Mouse (Mus musculus): ENCODE data around the gene Pon3.

Pon3 gene

DNA sequence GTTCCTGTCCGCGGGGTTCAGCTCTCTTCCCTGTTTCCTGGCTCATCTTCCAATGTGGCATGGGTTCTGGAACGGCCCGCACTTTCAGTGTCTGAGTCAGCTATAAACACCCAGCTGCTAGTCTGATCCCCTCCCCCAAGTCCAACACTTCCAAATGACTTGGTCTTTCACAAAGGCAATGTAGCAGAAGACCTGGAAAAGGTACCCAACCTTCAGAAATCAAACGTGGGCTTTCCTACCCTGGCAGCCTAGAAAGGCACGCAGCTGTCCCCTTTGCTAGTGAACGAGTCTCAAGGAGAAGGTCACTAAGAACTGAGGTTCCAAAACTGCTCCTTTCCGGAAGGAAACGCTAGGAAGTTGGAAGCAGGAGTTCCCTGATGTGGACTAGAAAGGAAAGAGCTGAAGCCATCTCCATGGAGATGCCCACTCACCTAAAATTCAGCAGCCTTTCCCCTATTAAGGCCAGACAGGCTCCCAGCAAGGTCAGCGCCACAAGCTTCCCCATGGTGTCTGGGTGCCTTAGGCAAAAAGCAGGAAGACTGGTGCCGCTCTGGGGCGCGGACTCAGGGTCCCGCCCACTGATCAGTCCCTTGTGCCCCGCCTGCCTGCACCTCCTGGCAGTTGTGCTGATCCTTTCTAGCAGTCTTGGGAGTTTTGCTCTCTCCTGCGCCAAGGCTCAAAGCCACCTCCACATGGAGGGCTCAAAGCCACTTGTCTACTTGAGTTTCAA, at the start of gene Pon3:
Gene Pon3 (minus strand): TSS at position 565 of the 730 bp plus-strand sequence.
- CTCF ChIA-PET = no interaction called here

DNA sequence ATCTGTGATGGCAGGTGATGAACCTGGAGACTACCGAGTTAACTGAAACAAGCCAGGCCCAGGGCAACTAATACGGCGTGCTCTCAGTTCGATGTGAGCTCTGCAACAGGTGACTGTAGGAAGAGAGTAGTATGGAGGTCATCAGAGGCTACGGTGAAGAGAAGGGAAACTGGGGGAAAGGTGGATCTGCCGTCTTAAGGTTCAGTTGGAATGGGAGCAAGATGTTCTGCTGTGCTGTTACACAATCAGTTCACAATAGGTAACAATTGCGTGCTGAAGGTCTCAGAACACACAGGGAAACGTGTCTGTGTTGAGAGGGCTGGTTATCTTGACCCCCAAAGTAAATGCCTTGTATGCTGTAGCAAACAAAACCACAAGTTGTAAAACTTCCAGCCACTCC, 48.9 kb upstream of the Pon3 start:
- CTCF ChIA-PET = interaction anchor here (0.7 kb wide), 1 partner anchor 88 kb away, joined by 3 read pairs; no protein-coding TSS in a partner anchor

DNA sequence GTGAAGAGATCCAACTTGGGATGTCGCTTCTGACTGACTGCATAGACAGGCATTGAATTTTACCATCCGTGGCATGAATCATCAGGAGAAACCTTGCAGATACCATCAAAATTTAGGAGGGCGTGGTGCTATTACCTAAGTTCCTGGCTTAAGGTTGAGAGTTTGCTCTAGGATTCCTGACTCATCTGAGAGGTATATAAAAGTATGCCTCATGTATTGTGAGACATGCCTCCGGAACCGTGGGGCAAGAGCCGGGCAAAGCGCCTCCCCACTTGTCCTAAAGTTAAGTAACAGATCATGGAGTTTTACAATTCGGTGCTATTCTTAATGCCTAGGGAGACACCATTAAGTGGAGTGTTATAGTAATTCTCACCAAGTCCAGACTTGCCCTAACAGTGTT, 44.5 kb upstream of the Pon3 start:
- CTCF ChIA-PET = no interaction called here

DNA sequence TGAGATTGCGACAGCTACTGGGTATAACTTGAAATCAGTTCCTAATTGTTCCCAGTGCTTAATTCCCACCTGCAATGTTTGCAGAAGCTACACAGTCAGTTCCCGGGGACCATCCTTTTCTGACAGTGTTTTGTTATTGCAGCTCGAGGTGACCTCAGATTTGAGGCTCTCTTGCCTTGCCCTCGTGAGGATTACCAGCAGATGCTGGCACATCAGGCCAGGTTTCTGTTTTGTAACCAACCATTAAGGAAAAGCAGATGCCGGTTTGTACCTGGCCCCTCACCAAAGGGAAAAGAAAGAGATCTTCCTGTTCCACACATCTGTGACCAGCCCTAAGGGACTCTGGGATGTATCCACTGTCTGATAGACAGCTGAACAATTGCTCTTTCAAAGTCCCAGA, 43.5 kb upstream of the Pon3 start:
- CTCF ChIA-PET = interaction anchor here (1.1 kb wide), 1 partner anchor 53 kb away, joined by 5 read pairs; no protein-coding TSS in a partner anchor

DNA sequence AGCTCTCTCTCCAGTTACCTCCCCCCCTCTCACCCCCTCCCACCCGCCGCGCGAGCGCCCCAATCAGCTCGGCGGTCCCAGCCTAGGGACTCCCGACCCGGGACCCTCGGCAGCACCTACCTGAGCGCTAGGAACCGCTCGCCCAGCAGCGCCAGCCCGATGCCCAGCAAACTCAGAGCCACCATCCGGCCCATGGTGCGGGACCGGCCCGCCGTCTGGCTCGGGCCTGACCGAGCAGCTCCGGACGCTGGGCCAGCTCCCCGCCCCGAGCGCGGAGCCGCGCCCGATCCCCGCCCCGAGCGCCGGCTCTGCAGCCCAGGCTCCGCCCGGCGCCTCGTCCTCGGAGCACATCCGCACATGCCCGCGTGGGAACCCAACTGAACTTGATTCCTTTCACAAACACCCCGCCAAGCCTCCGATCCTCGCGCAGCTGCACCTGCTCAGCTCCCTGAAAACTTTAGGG, 42.0 kb upstream of the Pon3 start, which contains the start of gene Pon2:
Gene Pon2 (minus strand): TSS at position 364 of the 463 bp plus-strand sequence.
- CTCF ChIA-PET = interaction anchor here (1.1 kb wide), 1 partner anchor 54 kb away, joined by 5 read pairs; no protein-coding TSS in a partner anchor

DNA sequence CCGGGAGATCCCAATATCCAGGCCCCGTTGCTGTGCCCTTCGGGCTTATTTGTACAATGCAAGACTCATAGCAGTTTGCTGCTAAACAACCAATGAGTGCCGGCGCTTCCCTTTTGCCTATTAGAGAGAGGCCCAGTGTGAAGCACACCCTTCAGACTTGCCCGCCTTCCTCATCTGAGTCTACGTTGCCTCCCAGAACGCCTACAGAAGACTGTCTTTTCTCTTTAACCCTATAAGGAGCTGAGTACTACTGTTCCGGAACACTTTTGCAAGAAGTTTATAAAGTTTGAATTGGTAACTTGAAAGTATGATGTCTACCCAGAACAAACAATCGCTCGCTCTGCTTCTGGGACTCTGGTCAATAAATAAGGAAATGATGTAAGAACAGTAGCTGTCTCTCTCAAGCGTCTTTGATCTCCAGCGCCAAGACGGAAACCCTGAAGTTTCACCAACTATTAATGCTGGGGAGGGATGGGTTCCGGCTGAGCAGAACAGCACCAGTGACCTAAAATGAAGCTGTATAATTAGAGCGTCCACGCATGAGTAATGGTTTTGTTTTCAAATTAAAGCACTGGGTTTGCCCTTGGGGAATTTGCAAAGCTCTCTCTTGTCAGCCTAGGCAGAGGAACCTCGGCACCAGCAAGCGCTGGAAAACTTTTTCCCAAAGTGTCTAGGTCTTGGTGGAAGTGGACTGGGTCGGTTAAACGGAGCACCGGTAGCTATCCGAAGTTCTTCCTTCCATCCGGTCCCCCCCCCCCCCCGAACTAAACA, 41.4 kb upstream of the Pon3 start:
- CTCF ChIA-PET = no interaction called here

GRCm38 (mm10) chr6:5296067-5296466, 40.0 kb upstream of the Pon3 start:
- CTCF ChIA-PET = no interaction called here

DNA sequence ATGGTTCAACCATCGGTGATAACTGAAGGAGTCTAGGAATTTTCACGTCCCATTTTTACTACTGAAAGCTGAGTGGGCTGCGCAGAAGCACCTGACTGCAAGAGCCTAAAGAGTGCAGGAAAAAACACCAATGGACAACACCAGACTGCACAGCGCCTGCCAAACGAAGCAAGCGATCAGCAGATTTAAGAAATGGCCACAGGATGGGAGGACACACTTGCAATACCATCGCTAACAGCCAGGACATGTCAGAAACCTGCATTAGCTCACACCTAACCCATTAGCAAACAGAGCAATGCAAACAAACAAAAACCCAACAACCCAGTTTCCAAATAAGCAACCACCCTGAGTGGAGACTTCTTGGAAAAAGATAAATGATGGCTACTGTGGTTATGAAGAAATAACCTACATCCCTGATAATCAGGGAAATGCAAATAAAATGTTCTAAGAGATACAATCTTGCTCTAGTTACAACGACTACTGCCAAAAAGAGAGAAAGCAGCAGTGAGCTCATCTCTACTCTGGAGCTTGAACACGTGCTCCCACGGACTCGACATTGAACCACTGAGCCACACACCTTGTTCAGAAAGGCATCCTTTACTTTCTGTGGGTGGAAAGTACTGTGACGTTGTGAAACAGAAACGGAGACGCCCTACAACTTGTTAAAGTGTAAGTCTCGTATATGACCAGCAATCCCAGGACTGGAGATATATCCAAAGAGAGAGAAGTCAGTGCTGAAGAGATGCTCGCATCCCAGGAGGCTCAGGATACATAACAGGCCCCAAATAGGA, 38.8 kb upstream of the Pon3 start:
- CTCF ChIA-PET = no interaction called here

- CTCF ChIA-PET = no interaction called here
These were observed 36.8 kb upstream of the Pon3 start for GRCm38 (mm10) chr6:5292841-5293240.

DNA sequence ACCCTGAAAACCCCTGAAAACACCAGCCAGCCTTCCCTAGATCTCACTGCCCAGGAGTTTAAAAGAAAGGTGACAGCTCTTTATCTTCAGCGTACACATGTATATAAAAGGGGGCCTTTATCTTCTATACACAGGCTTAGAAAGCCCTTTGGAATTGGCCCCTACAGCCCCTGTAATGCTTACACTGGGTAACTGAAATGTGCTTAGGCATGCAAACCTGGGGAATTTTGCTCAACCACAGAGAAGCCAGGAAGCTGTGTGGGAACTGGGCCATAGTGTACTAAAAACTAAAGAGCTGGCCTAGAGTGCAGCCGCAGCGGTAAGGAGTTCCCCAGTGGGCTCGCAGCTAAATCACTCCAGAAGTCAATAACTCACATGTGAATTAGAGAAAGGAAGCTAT, 35.4 kb upstream of the Pon3 start:
- CTCF ChIA-PET = no interaction called here

DNA sequence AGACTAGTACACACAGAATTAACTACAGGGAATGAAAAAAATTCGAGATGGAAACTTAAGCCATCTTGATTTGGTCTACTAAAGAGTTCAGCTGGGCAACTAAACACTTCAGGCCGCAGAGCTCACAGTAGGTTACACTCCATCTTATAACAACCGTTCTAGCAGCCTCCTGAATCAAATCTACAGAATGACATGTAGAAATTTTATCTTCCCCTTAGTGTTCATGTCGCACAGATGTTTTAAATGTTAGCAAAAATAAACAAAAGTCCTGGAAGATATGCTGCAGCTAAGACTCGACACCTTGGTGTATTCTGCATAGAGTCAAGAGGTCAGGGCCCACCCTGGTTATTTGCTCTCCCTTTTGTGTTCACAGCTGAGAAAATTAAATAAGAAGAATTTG, 31.8 kb upstream of the Pon3 start:
- CTCF ChIA-PET = no interaction called here

DNA sequence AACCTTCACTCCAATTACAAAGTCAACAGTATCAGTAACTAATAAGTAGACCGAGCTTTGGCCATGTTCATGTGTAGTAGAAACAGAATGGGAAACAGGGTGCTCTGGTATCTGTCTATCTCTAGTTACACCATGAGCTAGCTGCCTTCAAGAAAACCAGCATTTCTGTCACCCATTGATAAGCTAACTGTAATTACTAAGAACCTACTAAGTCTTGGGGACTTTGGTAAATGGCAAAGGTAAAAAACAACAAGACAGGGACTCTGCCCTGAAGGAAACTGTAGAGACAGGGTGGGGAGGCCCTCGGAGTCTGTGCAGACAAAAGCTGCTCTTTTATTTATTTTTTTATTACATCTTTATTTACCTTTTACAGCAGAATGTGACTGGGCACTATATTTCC, 31.3 kb upstream of the Pon3 start:
- CTCF ChIA-PET = no interaction called here

GRCm38 (mm10) chr6:5282418-5282817, 26.3 kb upstream of the Pon3 start:
- CTCF ChIA-PET = no interaction called here

DNA sequence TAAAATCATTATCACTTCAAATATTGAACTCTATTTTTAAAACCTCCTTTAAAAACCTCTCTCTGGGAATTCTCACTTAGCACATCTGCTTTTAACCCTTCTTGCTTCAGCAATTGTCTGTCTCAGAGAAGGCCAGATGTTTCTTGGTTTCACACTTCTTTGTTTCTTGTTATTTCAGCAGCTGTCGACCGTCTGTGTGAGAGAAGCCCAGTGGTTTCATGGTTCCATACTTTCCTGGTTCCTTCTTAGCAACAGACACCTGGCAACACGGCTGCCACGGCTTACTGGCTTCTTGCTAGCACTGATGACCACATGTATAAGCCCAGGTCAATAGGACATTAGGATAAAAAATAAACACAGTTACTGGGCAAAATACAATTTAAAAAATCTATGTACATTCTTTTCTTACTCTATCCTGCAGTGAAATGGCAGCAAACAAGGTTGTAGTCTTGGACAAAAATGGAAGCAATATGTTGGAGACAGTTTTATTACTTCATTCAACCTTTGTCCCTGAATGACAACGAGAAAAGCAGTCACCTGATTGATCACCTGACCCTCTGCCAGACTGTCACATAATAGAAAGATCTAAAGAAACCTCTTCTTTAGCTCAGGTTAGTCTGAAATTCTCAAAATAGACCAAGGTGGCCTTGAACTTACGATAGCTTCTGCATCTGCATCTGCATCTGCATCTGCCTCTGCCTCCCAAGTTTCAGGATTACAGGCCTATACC, 24.7 kb upstream of the Pon3 start:
- CTCF ChIA-PET = no interaction called here

GRCm38 (mm10) chr6:5277972-5278371, 21.9 kb upstream of the Pon3 start:
- CTCF ChIA-PET = no interaction called here

GRCm38 (mm10) chr6:5269641-5270040, 13.6 kb upstream of the Pon3 start:
- CTCF ChIA-PET = no interaction called here

DNA sequence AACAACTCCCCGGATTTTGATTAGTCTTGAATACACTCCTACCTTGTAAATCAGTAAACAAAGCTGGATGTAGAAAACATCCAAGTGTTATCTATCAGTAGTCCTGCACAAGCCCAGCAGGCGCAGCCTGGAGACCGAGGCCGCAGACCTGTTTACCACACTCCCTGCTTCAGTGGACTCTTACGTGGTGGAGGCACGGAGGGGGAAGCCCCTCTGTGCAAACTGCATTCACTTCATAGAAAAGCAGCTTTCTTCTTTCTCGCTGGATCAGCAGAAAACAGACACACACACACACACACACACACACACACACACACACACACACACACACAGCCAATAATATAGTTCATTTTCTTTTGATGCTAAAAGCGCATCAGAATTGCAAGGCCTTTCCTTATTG, 8.7 kb upstream of the Pon3 start:
- CTCF ChIA-PET = no interaction called here

- CTCF ChIA-PET = no interaction called here
These were observed 7.3 kb upstream of the Pon3 start for GRCm38 (mm10) chr6:5263250-5263999.

DNA sequence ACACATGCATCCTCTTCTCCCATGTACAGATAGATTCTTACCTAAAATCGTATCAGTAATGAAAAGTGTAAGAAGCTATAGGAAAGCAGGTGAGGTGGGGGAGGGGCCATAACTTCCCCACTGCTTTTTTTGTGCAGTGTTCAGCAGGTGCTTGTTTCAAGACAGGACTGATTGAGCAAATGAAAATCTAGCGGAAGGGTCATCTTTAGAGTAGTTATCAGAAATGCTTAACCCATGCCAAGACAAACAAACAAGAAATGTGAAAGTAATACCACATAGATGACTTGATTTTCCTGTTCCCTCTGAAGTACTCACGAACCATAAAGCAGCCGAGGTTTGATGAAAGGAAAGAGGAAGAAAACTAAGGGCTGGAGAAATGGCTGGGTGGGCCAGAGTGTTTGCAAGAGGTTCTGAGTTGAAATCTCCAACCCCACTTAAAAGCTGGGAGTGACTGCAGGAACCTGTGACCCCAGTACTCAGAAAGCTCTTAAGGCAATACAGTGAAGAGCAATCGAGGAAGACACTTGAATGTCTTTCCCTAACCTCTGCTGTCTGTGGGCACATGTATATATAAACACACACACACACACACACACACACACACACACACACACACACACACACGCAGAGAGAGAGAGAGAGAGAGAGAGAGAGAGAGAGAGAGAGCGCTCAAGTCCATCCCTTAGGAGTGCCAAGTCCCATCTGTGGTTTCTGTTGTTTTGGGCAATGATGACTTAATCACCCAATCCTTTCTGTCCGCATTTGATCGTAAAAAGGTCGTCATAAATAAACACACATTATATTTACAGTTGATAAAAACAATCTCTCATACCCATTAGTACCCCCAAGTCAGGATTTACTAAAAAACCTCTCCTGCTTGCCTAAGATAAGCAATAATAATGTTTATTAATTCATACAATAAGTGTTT, 6.5 kb upstream of the Pon3 start:
- CTCF ChIA-PET = no interaction called here

DNA sequence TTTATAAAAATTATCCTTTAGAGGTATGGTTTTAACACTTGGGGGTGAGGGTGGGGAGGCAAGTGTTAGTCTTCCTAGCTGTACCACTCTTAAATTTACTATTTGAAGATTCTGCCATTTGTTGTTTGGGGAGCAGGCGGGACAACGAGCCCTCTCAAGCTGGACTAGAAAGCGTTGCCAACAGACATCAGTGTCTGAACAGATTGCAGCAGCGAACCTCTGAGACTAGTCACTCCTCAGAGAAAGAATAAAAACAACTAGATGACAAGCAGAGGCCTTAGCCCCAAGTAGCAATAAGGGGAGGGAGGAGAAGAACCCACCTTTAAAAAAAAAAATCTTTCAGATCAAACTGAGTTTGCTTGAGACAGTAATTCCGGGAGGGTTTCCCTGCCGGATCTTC, 795 bp downstream of the Pon3 start:
- CTCF ChIA-PET = no interaction called here
